Mouse (Mus musculus): ENCODE results near the gene 1110051M20Rik. TPM values are rescaled to one million over a fixed set of nuclear protein-coding genes. Genes with fewer than 3 reads are reported as not detected.

The 1110051M20Rik gene
- polyA plus RNA-seq, 1 experiment from 2014 or later: 6.0 TPM

DNA sequence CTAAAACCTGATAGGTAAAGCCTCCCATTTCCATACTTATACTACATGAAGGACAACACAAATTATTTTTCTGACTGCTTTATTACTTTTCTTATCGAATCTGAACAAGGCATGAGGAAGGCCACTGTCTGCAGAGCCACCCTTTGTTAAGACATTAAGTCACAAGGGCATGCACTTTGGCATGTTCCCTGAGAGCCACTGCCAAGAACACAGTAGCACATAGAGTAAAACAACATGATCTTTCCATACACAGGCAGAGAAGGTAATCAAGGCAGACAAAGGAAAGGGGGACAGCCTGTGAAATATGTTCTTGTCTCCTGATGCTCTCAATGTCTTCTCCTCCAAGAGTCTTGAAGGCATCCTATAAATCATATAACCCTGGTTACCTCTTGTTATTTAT lies 30.7 kb downstream of the 1110051M20Rik start:
- no peaks in the 10 kb centered on the region for H3K4me1 ChIP-seq (ENCODE audit: control insufficient read depth, low read depth, low read length)
- 50% methylated on average over 1 of the region's 1 CpGs for whole genome bisulfite sequencing (ENCODE audit: insufficient replicate concordance)
- no peak overlapping the region for H3K27ac ChIP-seq (ENCODE audit: low read length)
- no peak overlapping the region for H3K9ac ChIP-seq (ENCODE audit: low read depth, low read length)
- H3K4me3 ChIP-seq (ENCODE audit: low read depth, low read length): no peak overlapping the region
- H3K27me3 ChIP-seq (ENCODE audit: control insufficient read depth, insufficient read depth, low read depth, low read length): no peaks in the 10 kb centered on the region
- ATAC-seq (ENCODE audit: low read depth): no peak
- H3K36me3 ChIP-seq (ENCODE audit: control insufficient read depth, insufficient read depth): no peaks in the 10 kb centered on the region
- H3K4me2 ChIP-seq (ENCODE audit: low read depth, low read length): no peak overlapping the region
- no peaks in the 10 kb centered on the region for H3K9me3 ChIP-seq (replicated peaks; ENCODE audit: control insufficient read depth, low read length)

DNA sequence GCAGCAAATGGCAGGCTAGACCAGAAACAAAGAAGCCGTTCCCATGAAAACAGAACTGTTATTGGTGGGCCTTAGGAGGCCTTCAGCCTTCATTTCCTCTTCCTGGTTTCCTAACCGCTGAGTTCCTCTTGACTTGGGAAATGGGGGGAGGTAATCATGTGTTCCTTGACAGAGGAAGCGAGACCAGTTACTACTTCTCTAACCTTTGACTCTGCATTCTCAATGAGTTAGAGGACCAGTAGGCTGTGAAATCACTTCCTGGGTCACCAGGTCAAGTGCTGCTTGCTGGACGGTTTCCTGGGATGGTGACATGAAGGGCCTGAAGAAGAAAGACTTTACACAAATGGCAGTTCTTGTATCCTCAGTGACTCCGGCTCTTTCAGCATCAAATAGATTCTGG lies 32.1 kb downstream of the 1110051M20Rik start:
- H3K9me3 ChIP-seq (replicated peaks; ENCODE audit: control insufficient read depth, low read length): no peaks in the 10 kb centered on the region
- 39% methylated on average over 5 of the region's 5 CpGs for WGBS (ENCODE audit: insufficient replicate concordance)
- H3K4me2 ChIP-seq (ENCODE audit: low read depth, low read length): no peak overlapping the region
- no peaks in the 10 kb centered on the region for H3K4me1 ChIP-seq (ENCODE audit: control insufficient read depth, low read depth, low read length)
- ATAC-seq (ENCODE audit: low read depth): peak; percentile 47; the same call in 1 of the 2 replicates
- no peak overlapping the region; the same call in 1 of the 2 replicates for H3K27ac ChIP-seq (ENCODE audit: low read length)
- no peak overlapping the region for H3K9ac ChIP-seq (ENCODE audit: low read depth, low read length)
- H3K36me3 ChIP-seq (ENCODE audit: control insufficient read depth, insufficient read depth): no peaks in the 10 kb centered on the region
- no peak overlapping the region for H3K4me3 ChIP-seq (ENCODE audit: low read depth, low read length)
- no peaks in the 10 kb centered on the region for H3K27me3 ChIP-seq (ENCODE audit: control insufficient read depth, insufficient read depth, low read depth, low read length)

DNA sequence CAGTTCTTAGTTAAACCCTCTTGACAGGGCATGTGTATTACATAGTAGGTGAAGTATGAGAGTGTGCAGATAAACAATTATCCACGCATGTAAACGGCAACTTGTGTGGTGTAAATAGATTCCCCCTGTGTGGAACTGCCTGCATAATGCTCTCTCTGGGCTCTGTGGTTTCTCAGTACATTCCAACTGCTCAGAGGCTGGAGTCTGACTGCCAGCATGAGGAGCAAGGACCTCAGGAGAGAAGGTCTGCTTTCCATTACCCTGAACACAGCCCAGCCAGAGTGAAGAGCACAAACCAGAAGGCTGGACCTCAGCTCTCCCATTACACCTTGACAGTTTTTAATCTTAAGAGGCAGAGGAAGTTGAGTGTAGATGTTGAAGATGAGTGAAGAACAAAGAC lies 33.0 kb downstream of the 1110051M20Rik start:
- Histone ChIP-seq H3K4me2 (ENCODE audit: low read depth, low read length) (no peak overlapping the region), H3K4me1 (ENCODE audit: control insufficient read depth, low read depth, low read length) (no peaks in the 10 kb centered on the region), H3K27ac (ENCODE audit: low read length) (no peak overlapping the region), H3K4me3 (ENCODE audit: low read depth, low read length) (no peak overlapping the region), H3K36me3 (ENCODE audit: control insufficient read depth, insufficient read depth) (no peaks in the 10 kb centered on the region), H3K27me3 (ENCODE audit: control insufficient read depth, insufficient read depth, low read depth, low read length) (no peaks in the 10 kb centered on the region), H3K9me3 (replicated peaks; ENCODE audit: control insufficient read depth, low read length) (no peaks in the 10 kb centered on the region), H3K9ac (ENCODE audit: low read depth, low read length) (no peak overlapping the region)
- no peak for ATAC-seq (ENCODE audit: low read depth)
- 73% methylated on average over 2 of the region's 2 CpGs for WGBS (ENCODE audit: insufficient replicate concordance)

DNA sequence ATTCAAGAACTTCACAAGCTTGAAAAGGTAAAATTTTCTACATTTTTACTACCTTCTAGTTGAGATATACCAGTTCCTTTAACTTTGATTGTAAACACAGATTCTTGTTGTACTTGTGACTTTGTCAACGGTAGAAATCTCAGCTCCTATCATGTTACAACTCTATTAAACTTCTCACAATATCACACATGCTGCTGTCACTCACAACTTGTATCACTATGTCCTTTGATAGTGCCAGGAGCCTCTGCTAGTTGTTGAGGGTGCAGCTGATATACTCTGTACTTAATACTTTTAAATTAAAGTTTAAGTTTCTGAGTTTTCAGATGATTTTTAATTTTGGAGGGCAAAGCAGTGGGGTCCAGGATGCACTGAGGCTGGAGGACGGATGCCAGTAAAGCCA lies 36.5 kb downstream of the 1110051M20Rik start:
- WGBS (ENCODE audit: insufficient replicate concordance): 64% methylated on average over 2 of the region's 2 CpGs
- Histone ChIP-seq H3K27me3 (ENCODE audit: control insufficient read depth, insufficient read depth, low read depth, low read length) (no peaks in the 10 kb centered on the region), H3K27ac (ENCODE audit: low read length) (no peak overlapping the region), H3K4me3 (ENCODE audit: low read depth, low read length) (no peak overlapping the region), H3K4me2 (ENCODE audit: low read depth, low read length) (no peak overlapping the region), H3K4me1 (ENCODE audit: control insufficient read depth, low read depth, low read length) (no peaks in the 10 kb centered on the region), H3K9me3 (replicated peaks; ENCODE audit: control insufficient read depth, low read length) (no peaks in the 10 kb centered on the region), H3K36me3 (ENCODE audit: control insufficient read depth, insufficient read depth) (no peaks in the 10 kb centered on the region), H3K9ac (ENCODE audit: low read depth, low read length) (no peak overlapping the region)
- ATAC-seq (ENCODE audit: low read depth): no peak

DNA sequence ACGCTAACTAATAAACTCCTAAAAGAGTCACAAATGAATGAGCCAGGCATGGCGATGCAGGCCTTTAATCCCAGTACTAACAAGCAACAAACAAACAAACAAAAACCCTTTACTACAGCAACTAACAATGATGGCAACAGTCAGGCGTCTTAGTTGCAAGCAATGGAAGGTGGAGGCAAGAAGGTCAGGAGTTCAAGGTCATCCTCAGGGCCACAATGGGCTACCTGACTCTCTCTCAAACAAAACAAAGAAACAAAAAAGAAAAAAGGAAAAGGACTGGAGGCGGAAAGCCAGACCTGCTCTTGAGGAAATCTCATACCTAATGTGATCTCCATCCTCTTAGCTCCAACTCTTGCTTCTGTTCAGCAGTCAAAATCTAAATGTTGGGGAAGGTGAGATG lies 39.4 kb downstream of the 1110051M20Rik start:
- Histone ChIP-seq H3K27me3 (ENCODE audit: control insufficient read depth, insufficient read depth, low read depth, low read length) (no peaks in the 10 kb centered on the region), H3K4me1 (ENCODE audit: control insufficient read depth, low read depth, low read length) (no peaks in the 10 kb centered on the region), H3K4me2 (ENCODE audit: low read depth, low read length) (no peak overlapping the region), H3K9me3 (replicated peaks; ENCODE audit: control insufficient read depth, low read length) (no peaks in the 10 kb centered on the region), H3K36me3 (ENCODE audit: control insufficient read depth, insufficient read depth) (no peaks in the 10 kb centered on the region), H3K27ac (ENCODE audit: low read length) (no peak overlapping the region), H3K4me3 (ENCODE audit: low read depth, low read length) (no peak overlapping the region), H3K9ac (ENCODE audit: low read depth, low read length) (no peak overlapping the region)
- WGBS (ENCODE audit: insufficient replicate concordance): 69% methylated on average over 4 of the region's 4 CpGs
- no peak for ATAC-seq (ENCODE audit: low read depth)

DNA sequence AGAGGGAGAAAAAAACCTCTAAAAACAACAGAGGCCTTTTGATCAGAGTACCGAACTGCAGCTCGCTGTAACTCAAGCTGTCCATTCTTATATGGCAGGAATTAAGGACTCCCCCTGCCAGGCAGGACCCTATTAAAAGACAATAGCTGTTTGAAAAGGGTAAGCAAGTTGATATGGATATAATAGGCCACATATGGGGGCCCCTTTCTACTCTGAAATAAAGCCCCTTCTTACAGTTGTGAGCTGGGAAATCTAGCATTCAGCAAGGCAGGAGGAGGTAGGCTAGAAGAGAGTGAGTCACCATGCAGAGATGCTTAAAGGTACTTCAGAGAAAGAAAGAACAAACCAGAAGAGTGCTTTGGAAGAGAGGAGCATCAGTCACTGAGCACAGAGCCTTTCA lies 44.8 kb downstream of the 1110051M20Rik start:
- H3K9me3 ChIP-seq (replicated peaks; ENCODE audit: control insufficient read depth, low read length): no peaks in the 10 kb centered on the region
- no peak overlapping the region for H3K9ac ChIP-seq (ENCODE audit: low read depth, low read length)
- H3K4me2 ChIP-seq (ENCODE audit: low read depth, low read length): no peak overlapping the region
- no peaks in the 10 kb centered on the region for H3K27me3 ChIP-seq (ENCODE audit: control insufficient read depth, insufficient read depth, low read depth, low read length)
- H3K27ac ChIP-seq (ENCODE audit: low read length): no peak overlapping the region
- ATAC-seq (ENCODE audit: low read depth): no peak
- H3K36me3 ChIP-seq (ENCODE audit: control insufficient read depth, insufficient read depth): no peaks in the 10 kb centered on the region
- peaks cover 2% of the 10 kb centered on the region; the same call in 1 of the 2 replicates for H3K4me1 ChIP-seq (ENCODE audit: control insufficient read depth, low read depth, low read length)
- WGBS (ENCODE audit: insufficient replicate concordance): 76% methylated on average over 2 of the region's 2 CpGs
- H3K4me3 ChIP-seq (ENCODE audit: low read depth, low read length): no peak overlapping the region

DNA sequence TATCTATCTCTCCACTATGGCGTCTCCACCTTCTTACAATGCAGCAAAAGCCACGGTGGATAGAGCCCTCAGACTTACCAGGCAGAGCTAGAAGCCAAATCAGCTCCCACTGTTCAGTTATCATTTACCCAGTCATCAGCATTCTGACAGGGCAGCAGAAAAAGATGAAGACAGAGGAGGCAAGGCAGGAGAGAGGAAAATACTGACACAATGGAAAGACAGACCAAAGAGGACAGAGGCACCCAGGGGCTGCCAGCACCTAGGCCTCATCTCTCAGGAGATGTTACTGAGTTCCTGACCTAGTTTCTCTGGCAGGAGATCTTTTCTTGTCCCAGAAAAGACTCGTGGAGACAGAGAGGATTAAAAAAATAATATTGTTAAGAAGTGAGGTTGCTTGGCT lies 45.3 kb downstream of the 1110051M20Rik start:
- WGBS (ENCODE audit: insufficient replicate concordance): 40% methylated on average over 3 of the region's 3 CpGs
- Histone ChIP-seq H3K36me3 (ENCODE audit: control insufficient read depth, insufficient read depth) (no peaks in the 10 kb centered on the region), H3K4me2 (ENCODE audit: low read depth, low read length) (no peak overlapping the region), H3K4me3 (ENCODE audit: low read depth, low read length) (no peak overlapping the region), H3K27me3 (ENCODE audit: control insufficient read depth, insufficient read depth, low read depth, low read length) (no peaks in the 10 kb centered on the region), H3K4me1 (ENCODE audit: control insufficient read depth, low read depth, low read length) (peaks cover 2% of the 10 kb centered on the region; the same call in 1 of the 2 replicates), H3K9ac (ENCODE audit: low read depth, low read length) (no peak overlapping the region), H3K27ac (ENCODE audit: low read length) (no peak overlapping the region), H3K9me3 (replicated peaks; ENCODE audit: control insufficient read depth, low read length) (no peaks in the 10 kb centered on the region)
- no peak for ATAC-seq (ENCODE audit: low read depth)

DNA sequence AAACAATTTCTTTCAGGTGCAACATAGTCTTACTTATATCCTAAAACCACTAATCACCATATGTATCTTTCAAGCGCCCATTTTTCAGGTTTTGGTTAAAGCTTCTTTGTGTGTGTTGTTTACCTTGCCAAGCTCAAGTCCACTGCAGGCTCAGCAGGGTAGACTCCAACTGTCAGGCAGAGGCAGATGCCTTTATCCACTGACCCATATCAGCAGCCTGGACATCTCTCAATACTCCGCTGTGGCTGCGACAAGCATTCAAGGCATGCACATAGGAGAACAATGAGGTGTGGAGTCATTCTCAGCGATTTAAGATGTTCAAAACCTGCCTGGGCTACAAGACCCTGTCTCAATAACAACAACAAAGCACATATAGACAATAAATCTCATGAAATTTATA lies 50.4 kb downstream of the 1110051M20Rik start:
- Histone ChIP-seq H3K4me2 (ENCODE audit: low read depth, low read length) (no peak overlapping the region), H3K27me3 (ENCODE audit: control insufficient read depth, insufficient read depth, low read depth, low read length) (no peaks in the 10 kb centered on the region), H3K4me3 (ENCODE audit: low read depth, low read length) (no peak overlapping the region), H3K27ac (ENCODE audit: low read length) (no peak overlapping the region), H3K9ac (ENCODE audit: low read depth, low read length) (no peak overlapping the region), H3K4me1 (ENCODE audit: control insufficient read depth, low read depth, low read length) (peaks cover 10% of the 10 kb centered on the region), H3K36me3 (ENCODE audit: control insufficient read depth, insufficient read depth) (no peaks in the 10 kb centered on the region), H3K9me3 (replicated peaks; ENCODE audit: control insufficient read depth, low read length) (no peaks in the 10 kb centered on the region)
- 67% methylated on average over 4 of the region's 4 CpGs for WGBS (ENCODE audit: insufficient replicate concordance)
- no peak for ATAC-seq (ENCODE audit: low read depth)

DNA sequence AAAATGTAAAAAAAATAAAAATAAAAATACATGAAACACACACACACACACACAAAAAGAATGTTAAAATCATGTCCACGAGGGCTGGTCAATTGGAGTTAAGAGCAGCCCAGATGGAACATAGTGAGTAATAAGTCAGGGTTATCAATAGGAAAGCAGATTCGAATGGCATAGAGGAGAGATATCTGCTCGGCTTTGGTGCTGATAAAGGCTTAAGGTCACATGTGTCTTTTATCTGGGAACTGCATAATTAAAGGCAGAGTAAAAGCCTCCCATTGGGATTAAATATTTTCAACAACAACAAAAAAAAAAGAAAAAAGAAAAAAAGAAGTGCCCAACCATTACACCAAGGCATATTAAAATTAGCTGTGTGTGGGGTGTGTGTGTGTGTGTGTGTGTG lies 55.8 kb downstream of the 1110051M20Rik start:
- no peaks in the 10 kb centered on the region for H3K9me3 ChIP-seq (replicated peaks; ENCODE audit: control insufficient read depth, low read length)
- H3K9ac ChIP-seq (ENCODE audit: low read depth, low read length): no peak overlapping the region
- no peaks in the 10 kb centered on the region for H3K36me3 ChIP-seq (ENCODE audit: control insufficient read depth, insufficient read depth)
- H3K27me3 ChIP-seq (ENCODE audit: control insufficient read depth, insufficient read depth, low read depth, low read length): no peaks in the 10 kb centered on the region
- H3K4me1 ChIP-seq (ENCODE audit: control insufficient read depth, low read depth, low read length): peaks cover 25% of the 10 kb centered on the region
- ATAC-seq (ENCODE audit: low read depth): peak; percentile 83
- H3K27ac ChIP-seq (ENCODE audit: low read length): no peak overlapping the region
- H3K4me2 ChIP-seq (ENCODE audit: low read depth, low read length): peak overlapping the region; percentile 36
- H3K4me3 ChIP-seq (ENCODE audit: low read depth, low read length): no peak overlapping the region
- 23% methylated on average over 3 of the region's 3 CpGs for WGBS (ENCODE audit: insufficient replicate concordance)
